Mouse (Mus musculus): ENCODE measurements around the gene Slc35g2.
A peak's percentile ranks its signal among the peaks of the same experiment; 100 is the strongest.

Slc35g2 gene

DNA sequence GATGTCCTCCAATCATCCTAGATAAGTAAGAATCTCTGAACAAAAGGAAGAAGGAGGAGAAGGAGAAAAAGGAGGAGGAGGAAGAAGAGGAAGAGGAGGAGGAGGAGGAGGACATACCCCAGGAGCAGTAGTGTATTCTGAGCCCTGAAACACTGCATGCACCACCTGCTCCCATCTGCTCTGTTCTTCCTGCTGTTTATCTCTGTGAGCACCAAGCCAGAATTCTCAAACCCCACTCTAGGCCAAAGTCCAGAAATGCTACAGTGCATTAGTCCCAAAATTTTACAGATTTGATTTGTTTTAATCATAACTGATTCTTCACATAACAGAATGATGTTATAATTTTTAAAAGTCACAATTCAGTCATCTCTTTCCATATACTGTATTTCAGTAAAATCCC is 11.9 kb downstream of the Slc35g2 start:
- no peak for DNase-seq

GRCm38 (mm10) chr9:100558023-100558573 is 12.8 kb downstream of the Slc35g2 start:
- no peak for DNase-seq

GRCm38 (mm10) chr9:100555686-100556085 is 15.2 kb downstream of the Slc35g2 start:
- no peak for DNase-seq

- DNase-seq, result peak; percentile 4 to 40
Observed at GRCm38 (mm10) chr9:100548313-100548712, 22.6 kb downstream of the Slc35g2 start.

GRCm38 (mm10) chr9:100546594-100546910 is 24.3 kb downstream of the Slc35g2 start:
- peak; percentile 16 to 31 for DNase-seq

DNA sequence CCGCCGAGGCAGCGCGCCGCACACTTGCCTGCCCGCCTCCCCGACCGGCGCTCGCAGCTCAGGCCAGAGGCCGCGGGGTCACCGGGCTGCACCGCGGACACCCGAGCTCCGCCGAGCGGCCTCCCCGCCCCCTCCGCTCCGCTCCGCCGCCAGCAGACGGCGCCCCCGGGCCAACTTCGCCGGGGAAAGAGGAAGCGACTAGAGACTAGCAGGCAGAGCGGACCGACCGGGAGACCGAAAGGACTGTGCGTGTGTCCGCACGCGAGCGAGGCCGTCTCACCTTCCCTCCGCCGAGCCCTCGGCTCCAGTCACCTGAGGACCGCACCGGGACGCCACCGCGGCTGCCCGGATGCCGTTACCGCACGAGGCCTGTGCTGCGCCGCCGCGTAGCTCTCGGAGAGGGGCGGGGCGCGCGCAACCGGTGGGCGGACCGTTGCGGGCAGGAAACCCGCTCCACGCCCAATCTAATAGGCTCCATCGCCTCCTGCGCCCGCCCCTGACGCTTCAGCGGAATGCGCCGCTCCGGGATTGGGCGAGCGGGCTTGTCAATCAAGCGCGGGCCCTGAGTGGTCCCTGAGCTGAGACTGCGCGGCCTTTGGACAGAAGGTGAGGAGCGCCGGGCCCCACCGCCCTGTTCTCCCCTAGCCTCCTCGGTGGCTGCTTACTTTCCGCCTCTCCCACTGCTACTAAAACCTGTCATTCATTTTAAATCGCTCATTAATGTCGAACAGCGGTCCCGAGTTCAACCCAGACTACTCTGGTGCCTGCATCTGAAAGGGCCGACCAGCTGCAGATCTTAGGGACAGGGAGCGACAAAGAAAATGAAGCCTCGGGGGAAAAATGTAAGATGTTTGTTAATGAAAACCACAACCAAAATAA is 24.9 kb downstream of the Slc35g2 start, which contains the start of gene Nck1:
Gene Nck1 (minus strand): TSS at position 420 of the 879 bp plus-strand sequence.
- peak; percentile 99 to 100 for DNase-seq

DNA sequence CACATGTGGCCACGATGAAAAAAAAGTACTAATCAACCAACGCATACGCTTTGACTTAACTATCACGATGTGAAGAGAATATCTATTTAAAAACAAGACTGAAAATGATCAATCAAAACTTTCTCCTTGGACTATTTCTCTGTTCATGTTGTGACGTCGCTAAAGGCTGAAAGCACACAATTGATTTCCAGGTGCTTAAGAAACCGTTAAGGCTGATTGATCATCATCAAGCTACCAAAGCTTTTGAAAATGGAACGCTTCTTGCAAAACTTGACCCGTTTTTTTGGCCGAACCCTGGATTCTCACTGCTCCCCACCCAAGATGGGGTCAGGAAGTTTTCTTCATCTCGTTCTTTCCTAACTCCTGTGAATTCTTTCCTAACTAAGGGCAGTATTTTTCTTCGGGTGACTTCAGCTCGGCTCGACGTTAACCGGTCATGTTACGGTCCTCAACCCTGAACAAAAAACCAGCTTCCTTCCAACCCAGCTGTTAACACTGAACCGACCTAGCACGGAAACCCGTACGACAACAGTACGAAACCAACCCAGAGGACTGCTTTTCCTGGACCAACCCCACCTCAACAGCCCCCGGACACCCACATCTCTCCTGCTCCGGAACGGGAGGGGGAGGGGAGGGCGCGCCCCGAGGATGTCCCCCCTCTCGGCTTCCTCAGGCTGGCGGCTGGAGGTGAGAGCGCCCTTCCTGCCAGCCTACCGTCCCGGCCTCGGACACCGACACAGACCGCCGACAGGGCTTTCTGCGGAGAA is 25.8 kb downstream of the Slc35g2 start:
- DNase-seq, result no peak

- DNase-seq, result no peak
Observed at GRCm38 (mm10) chr9:100535618-100536262, 35.1 kb downstream of the Slc35g2 start.

DNA sequence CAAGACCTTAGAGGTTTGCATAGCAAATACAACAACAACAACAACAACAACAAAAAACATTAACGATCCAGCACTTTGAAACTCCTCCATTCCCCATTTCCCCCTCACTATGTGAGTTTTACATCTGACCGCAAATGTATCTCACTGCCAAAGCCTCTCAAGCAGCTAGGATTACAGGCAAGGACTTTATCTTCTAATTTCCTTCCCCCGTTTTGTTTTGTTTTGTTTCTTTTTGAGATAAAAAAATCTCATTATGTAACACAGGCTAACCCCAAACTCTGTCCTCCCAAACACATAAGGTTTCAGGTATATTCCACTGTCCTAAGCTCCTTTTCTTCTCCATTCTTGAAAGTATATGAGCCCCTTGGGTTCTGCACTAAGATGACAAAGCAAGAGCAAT is 36.2 kb downstream of the Slc35g2 start:
- DNase-seq, result no peak

DNA sequence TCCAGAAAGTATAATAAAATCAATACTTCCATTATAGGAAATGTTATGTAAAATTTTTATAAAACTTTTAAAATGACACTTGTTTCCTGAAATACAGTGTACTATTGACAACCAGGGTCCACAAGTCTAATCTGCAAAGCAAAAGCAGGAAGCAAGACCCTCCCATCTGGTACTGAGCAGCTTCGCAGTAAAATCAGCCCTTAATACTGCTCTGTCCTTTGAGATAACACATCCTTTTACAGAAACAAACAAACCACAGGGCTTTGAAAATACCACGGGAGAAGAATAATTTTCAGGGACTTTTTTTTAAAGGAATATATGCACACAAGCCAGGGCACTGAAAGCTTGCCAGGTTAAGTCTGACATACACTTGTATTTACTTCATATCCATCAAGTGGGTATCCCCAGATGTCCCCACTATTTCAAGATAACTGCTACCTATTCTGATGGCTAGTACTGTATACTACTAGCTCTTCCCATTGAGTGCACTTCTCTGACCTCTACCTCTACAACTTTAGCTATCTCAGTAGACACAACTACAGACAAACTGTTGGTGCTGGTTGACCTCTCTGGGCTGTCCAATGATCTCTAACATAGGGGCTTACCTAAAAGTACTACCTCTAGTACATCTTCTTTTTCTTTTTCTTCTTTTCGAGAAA is 37.9 kb downstream of the Slc35g2 start:
- DNase-seq, result no peak

GRCm38 (mm10) chr9:100531296-100531695 is 39.6 kb downstream of the Slc35g2 start:
- DNase-seq, result no peak

- DNase-seq, result no peak
Observed at GRCm38 (mm10) chr9:100525225-100525624, 45.7 kb downstream of the Slc35g2 start.

DNA sequence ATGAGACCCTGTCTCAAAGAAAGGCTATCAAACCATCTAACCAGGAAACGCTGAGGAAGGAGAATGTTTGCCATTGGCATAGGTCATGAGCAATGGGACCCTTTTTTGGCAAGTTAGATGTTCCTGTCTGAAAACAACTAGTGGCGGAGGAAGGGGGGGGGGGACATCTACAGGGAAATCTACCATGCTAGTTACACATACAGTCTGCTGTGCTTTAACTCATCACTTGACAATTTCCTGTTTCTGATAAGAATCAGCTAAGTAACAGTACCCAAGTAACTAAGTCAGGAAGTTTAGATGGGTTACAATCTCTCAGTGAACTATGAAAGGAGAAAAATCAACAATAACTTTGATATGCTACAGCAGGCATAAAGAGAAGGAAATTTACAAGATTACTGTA is 48.9 kb downstream of the Slc35g2 start:
- no peak for DNase-seq

DNA sequence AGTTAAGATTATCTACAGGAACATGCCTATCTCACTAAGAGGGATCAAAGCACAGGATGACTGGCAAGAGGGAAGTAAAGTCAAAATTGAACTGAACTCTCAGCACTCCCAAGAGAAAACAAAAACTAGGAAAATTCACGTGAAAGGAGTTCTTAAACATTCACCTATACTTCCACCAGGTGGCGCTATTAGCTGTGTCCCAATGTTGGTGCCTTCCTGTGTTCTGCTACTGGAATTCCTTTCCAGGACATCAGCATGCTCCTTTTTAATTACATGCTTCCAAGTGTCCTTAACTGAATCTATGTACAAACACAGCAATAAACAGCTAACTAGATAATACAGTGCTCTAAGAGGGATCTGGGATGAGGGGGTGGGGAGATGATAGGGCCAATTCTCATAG is 50.3 kb downstream of the Slc35g2 start:
- peak; percentile 74 to 81 for DNase-seq

- DNase-seq, result peak; percentile 12 to 39
Observed at GRCm38 (mm10) chr9:100520012-100520411, 50.9 kb downstream of the Slc35g2 start.

DNA sequence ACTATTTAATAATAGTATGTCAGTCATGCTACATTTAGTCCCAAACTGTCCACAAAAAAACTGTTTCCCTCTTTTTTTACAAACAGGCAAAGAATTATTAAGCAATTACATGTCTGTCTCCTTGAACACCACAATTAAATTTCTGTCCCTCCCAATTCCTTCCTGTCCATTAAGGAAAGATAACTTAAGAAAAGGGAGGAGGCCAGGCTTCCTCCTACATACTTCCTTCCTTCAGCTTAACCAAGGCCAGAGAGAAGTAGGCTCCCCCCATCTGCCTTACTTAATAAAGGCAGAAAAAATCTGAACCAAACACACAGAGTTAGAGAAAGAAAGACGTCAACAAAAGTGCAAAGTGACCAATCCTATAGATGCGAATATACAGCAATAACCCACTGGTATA is 63.3 kb downstream of the Slc35g2 start:
- DNase-seq, result peak in 1 of 2 experiments; percentile 47

GRCm38 (mm10) chr9:100506652-100507051 is 64.2 kb downstream of the Slc35g2 start:
- DNase-seq, result peak; percentile 70 to 80

GRCm38 (mm10) chr9:100505498-100505897 is 65.4 kb downstream of the Slc35g2 start:
- no peak for DNase-seq

All from kidney, postnatal 36 days (tissue).